Mouse (Mus musculus) stomach, embryonic 16.5 days (tissue): Measurements from ENCODE around the gene Mpnd. TPM values are rescaled to one million over a fixed set of nuclear protein-coding genes. Genes with fewer than 3 reads are reported as not detected.
A peak's percentile ranks its signal among the peaks of the same experiment; 100 is the strongest.

Experiments used
- ATAC-seq: fragments of 200-750 bp; cut with Nextera tagmentation; 2 replicates; pipeline ENCODE4 v1.8.0; 2017; ENCODE audit warnings: moderate number of reproducible peaks, moderate TSS enrichment; ENCODE audit not compliant: insufficient read depth, low FRiP score
- H3K27ac ChIP-seq: fragments of 300-500 bp; sonication (generic); 2 replicates; pipeline ENCODE4 v1.5.1; 2014; ENCODE audit warnings: low read length
- H3K27me3 ChIP-seq: fragments of 300-500 bp; sonication (generic); 2 replicates; pipeline ENCODE4 v1.6.1; 2014; ENCODE audit warnings: low read length, control low read depth, mixed read lengths; ENCODE audit not compliant: control insufficient read depth, insufficient read depth
- H3K36me3 ChIP-seq: fragments of 300-500 bp; sonication (generic); 2 replicates; pipeline ENCODE4 v1.6.1; 2014; ENCODE audit warnings: low read length; ENCODE audit not compliant: control insufficient read depth, insufficient read depth
- H3K4me1 ChIP-seq: fragments of 300-500 bp; sonication (generic); 2 replicates; pipeline ENCODE4 v1.6.1; 2014; ENCODE audit warnings: low read length, control low read depth, mixed read lengths; ENCODE audit not compliant: control insufficient read depth, insufficient read depth
- H3K4me2 ChIP-seq: fragments of 300-500 bp; sonication (generic); 2 replicates; pipeline ENCODE4 v1.6.1; 2014; ENCODE audit warnings: low read depth, low read length, mixed read lengths
- H3K4me3 ChIP-seq: fragments of 300-500 bp; sonication (generic); replicated peaks from 2 replicates; pipeline ENCODE4 v1.5.1; 2014; ENCODE audit warnings: mild to moderate bottlenecking, low read length
- H3K9ac ChIP-seq: fragments of 300-500 bp; sonication (generic); 2 replicates; pipeline ENCODE4 v1.6.1; 2014; ENCODE audit warnings: low read length
- H3K9me3 ChIP-seq: fragments of 300-500 bp; sonication (generic); replicated peaks from 2 replicates; pipeline ENCODE4 v1.6.1; 2016; ENCODE audit warnings: low read length, control low read depth; ENCODE audit not compliant: control insufficient read depth
- WGBS: fragments of 180-500 bp; shearing (Covaris S2); extraction: QIAGEN DNeasy Blood & Tissue Kit; methylation state at CpG from one replicate; pipeline ENCODE4 v1.1.7; 2014; 5-methylcytosine and 5-hydroxymethylcytosine counted together
- polyA plus RNA-seq: library from polyadenylated mRNA; unstranded; fragments of >200 nt; fragmentation: Nextera tagmentation; extraction: Ambion mirVana; gene quantifications from 2 replicates; pipeline ENCODE4 v1.2.1, GENCODE M21; 2015

Mpnd gene
- 52.0 and 60.7 TPM in 2 replicates for polyA plus RNA-seq

- no peaks in the 10 kb centered on the region for H3K9me3 ChIP-seq
- H3K9ac ChIP-seq = peak within 1 kb of the TSS; percentile 64
- H3K36me3 ChIP-seq = no peaks in the 10 kb centered on the region; the same call in 1 of the 2 replicates
- peak within 1 kb of the TSS; percentile 52 for H3K4me2 ChIP-seq
- WGBS = 22% methylated on average over 13 of the region's 13 CpGs
- H3K4me3 ChIP-seq = peak within 1 kb of the TSS; percentile 39
- H3K4me1 ChIP-seq = peaks cover 17% of the 10 kb centered on the region
- ATAC-seq = no peak
- H3K27me3 ChIP-seq = no peaks in the 10 kb centered on the region
- H3K27ac ChIP-seq = peak within 1 kb of the TSS; percentile 53
These were observed at the start of gene Mpnd, which contains the start of gene Stap2 for GRCm38 (mm10) chr17:56005415-56006061. Mpnd (plus strand) TSS chr17:56005711. Stap2 (minus strand) TSS chr17:56005584.

- under 1% methylated on average over 25 of the region's 26 CpGs for WGBS
- Histone ChIP-seq H3K27ac (no peak overlapping the region), H3K9me3 (no peaks in the 10 kb centered on the region), H3K27me3 (no peaks in the 10 kb centered on the region; the same call in 1 of the 2 replicates), H3K36me3 (no peaks in the 10 kb centered on the region), H3K4me1 (peaks cover 15% of the 10 kb centered on the region), H3K9ac (peak overlapping the region; percentile 68), H3K4me3 (peak overlapping the region; percentile 52), H3K4me2 (peak overlapping the region; percentile 72)
- peak; percentile 30; the same call in 1 of the 2 replicates for ATAC-seq
These were observed 49.4 kb upstream of the Mpnd start for GRCm38 (mm10) chr17:55956129-55956528.

- H3K27ac ChIP-seq = no peak overlapping the region
- H3K9me3 ChIP-seq = no peaks in the 10 kb centered on the region
- H3K36me3 ChIP-seq = no peaks in the 10 kb centered on the region
- 26% methylated on average over 6 of the region's 6 CpGs for WGBS
- no peaks in the 10 kb centered on the region; the same call in 1 of the 2 replicates for H3K27me3 ChIP-seq
- H3K9ac ChIP-seq = peak overlapping the region; percentile 68; the same call in 1 of the 2 replicates
- peak overlapping the region; percentile 72 for H3K4me2 ChIP-seq
- peaks cover 15% of the 10 kb centered on the region for H3K4me1 ChIP-seq
- no peak for ATAC-seq
- peak overlapping the region; percentile 52 for H3K4me3 ChIP-seq
These were observed 48.9 kb upstream of the Mpnd start for GRCm38 (mm10) chr17:55956591-55956990.

- no peak overlapping the region for H3K4me3 ChIP-seq
These were observed 48.3 kb upstream of the Mpnd start for GRCm38 (mm10) chr17:55957168-55957567.

GRCm38 (mm10) chr17:55957726-55958583, 47.6 kb upstream of the Mpnd start:
- no peaks in the 10 kb centered on the region; the same call in 1 of the 2 replicates for H3K27me3 ChIP-seq
- peak overlapping the region; percentile 70 for H3K4me3 ChIP-seq
- peaks cover 5% of the 10 kb centered on the region for H3K36me3 ChIP-seq
- H3K9ac ChIP-seq = peak overlapping the region; percentile 78
- ATAC-seq = no peak
- peak overlapping the region; percentile 98 for H3K27ac ChIP-seq
- WGBS = 85% methylated on average over 13 of the region's 13 CpGs
- H3K4me2 ChIP-seq = peak overlapping the region; percentile 90
- no peaks in the 10 kb centered on the region for H3K9me3 ChIP-seq
- peaks cover 16% of the 10 kb centered on the region for H3K4me1 ChIP-seq

More at GRCm38 (mm10) chr17:55957168-55957567, 48.3 kb upstream of the Mpnd start:
- Histone ChIP-seq H3K36me3 (peaks cover 3% of the 10 kb centered on the region; the same call in 1 of the 2 replicates), H3K27me3 (no peaks in the 10 kb centered on the region; the same call in 1 of the 2 replicates), H3K27ac (no peak overlapping the region), H3K9me3 (no peaks in the 10 kb centered on the region), H3K4me2 (no peak overlapping the region), H3K9ac (peak overlapping the region; percentile 16; the same call in 1 of the 2 replicates), H3K4me1 (peaks cover 15% of the 10 kb centered on the region)
- WGBS = 14% methylated on average over 9 of the region's 9 CpGs
- no peak for ATAC-seq

- peak overlapping the region; percentile 90 for H3K4me2 ChIP-seq
- peaks cover 5% of the 10 kb centered on the region for H3K36me3 ChIP-seq
- 27% methylated on average over 2 of the region's 2 CpGs for WGBS
- no peaks in the 10 kb centered on the region for H3K9me3 ChIP-seq
- peak overlapping the region; percentile 78 for H3K9ac ChIP-seq
- ATAC-seq = no peak
- no peaks in the 10 kb centered on the region; the same call in 1 of the 2 replicates for H3K27me3 ChIP-seq
- peaks cover 21% of the 10 kb centered on the region for H3K4me1 ChIP-seq
- peak overlapping the region; percentile 98 for H3K27ac ChIP-seq
- H3K4me3 ChIP-seq = peak overlapping the region; percentile 70
These were observed 47.0 kb upstream of the Mpnd start for GRCm38 (mm10) chr17:55958584-55958886.

- Histone ChIP-seq H3K4me2 (peak within 1 kb of the TSS; percentile 90), H3K4me1 (peaks cover 21% of the 10 kb centered on the region), H3K9me3 (no peaks in the 10 kb centered on the region), H3K9ac (peak within 1 kb of the TSS; percentile 78), H3K27me3 (no peaks in the 10 kb centered on the region; the same call in 1 of the 2 replicates), H3K27ac (peak within 1 kb of the TSS; percentile 98), H3K36me3 (peaks cover 8% of the 10 kb centered on the region), H3K4me3 (peak within 1 kb of the TSS; percentile 70)
- peak; percentile 94 for ATAC-seq
- WGBS = under 1% methylated on average over 45 of the region's 46 CpGs
These were observed 46.4 kb upstream of the Mpnd start, which contains the start of gene Yju2 for GRCm38 (mm10) chr17:55958918-55959728. Yju2 (plus strand) TSS chr17:55959099.

- Histone ChIP-seq H3K36me3 (peaks cover 8% of the 10 kb centered on the region), H3K27ac (0 out of 2 replicates have a peak overlapping the region, but pooled peaks have one; percentile 98)
- no peak for ATAC-seq
These were observed 45.4 kb upstream of the Mpnd start for GRCm38 (mm10) chr17:55959946-55960740.

More at GRCm38 (mm10) chr17:55959946-55960740, 45.4 kb upstream of the Mpnd start:
- Histone ChIP-seq H3K4me1 (peaks cover 21% of the 10 kb centered on the region), H3K9ac (peak overlapping the region; percentile 78), H3K4me2 (peak overlapping the region; percentile 90), H3K27me3 (no peaks in the 10 kb centered on the region; the same call in 1 of the 2 replicates), H3K9me3 (no peaks in the 10 kb centered on the region), H3K4me3 (peak overlapping the region; percentile 70)
- WGBS = 71% methylated on average over 10 of the region's 10 CpGs
